Mouse (Mus musculus) cerebellum, adult 9-11 months (tissue): ENCODE measurements at regions not wholly inside any gene's neighbourhood (a gene's known extent, or its start where the extent isn't known, plus 50 kb on each side); places are given as distances from the start of the nearest gene placed in this dataset.
A peak's percentile ranks its signal among the peaks of the same experiment; 100 is the strongest.

ENCODE experiments used
- DNase-seq: peaks from one replicate; pipeline ENCODE4 v3.0.0; 2022

GRCm38 (mm10) chr5:128550736-128551135 is 49.9 kb upstream of the Fzd10 start:
- no peak for DNase-seq

- no peak for DNase-seq
Measured at GRCm38 (mm10) chr5:128549811-128550210, 50.8 kb upstream of the Fzd10 start.

- no peak for DNase-seq
Measured at GRCm38 (mm10) chr5:128542049-128542448, 58.6 kb upstream of the Fzd10 start.

- no peak for DNase-seq
Measured at GRCm38 (mm10) chr5:128538646-128539045, 62.0 kb upstream of the Fzd10 start.

- DNase-seq: no peak
Measured at GRCm38 (mm10) chr5:128537218-128537617, 63.4 kb upstream of the Fzd10 start.

- DNase-seq: no peak
Measured at GRCm38 (mm10) chr5:128536393-128536792, 64.3 kb upstream of the Fzd10 start.

- DNase-seq: no peak
Measured at GRCm38 (mm10) chr5:128527241-128527640, 73.4 kb upstream of the Fzd10 start.

GRCm38 (mm10) chr5:128526432-128526831 is 74.2 kb upstream of the Fzd10 start:
- no peak for DNase-seq

GRCm38 (mm10) chr5:128524377-128525280 is 76.0 kb upstream of the Fzd10 start:
- no peak for DNase-seq

GRCm38 (mm10) chr5:128522667-128523066 is 78.0 kb upstream of the Fzd10 start:
- no peak for DNase-seq

GRCm38 (mm10) chr5:128517336-128517735 is 83.3 kb upstream of the Fzd10 start:
- no peak for DNase-seq

- DNase-seq: no peak
Measured at GRCm38 (mm10) chr5:128515343-128515742, 82.5 kb upstream of the Tmem132d start.

- DNase-seq: peak; percentile 51
Measured at GRCm38 (mm10) chr5:128513261-128513660, 80.4 kb upstream of the Tmem132d start.

- DNase-seq: no peak
Measured at GRCm38 (mm10) chr5:128512606-128513005, 79.7 kb upstream of the Tmem132d start.

GRCm38 (mm10) chr5:128504502-128504901 is 71.6 kb upstream of the Tmem132d start:
- peak; percentile 6 for DNase-seq

GRCm38 (mm10) chr5:128499488-128499887 is 66.6 kb upstream of the Tmem132d start:
- no peak for DNase-seq

GRCm38 (mm10) chr5:128499033-128499432 is 66.2 kb upstream of the Tmem132d start:
- DNase-seq: no peak

- no peak for DNase-seq
Measured at GRCm38 (mm10) chr5:128492541-128492940, 59.7 kb upstream of the Tmem132d start.

- no peak for DNase-seq
Measured at GRCm38 (mm10) chr5:128491155-128491554, 58.3 kb upstream of the Tmem132d start.

- no peak for DNase-seq
Measured at GRCm38 (mm10) chr5:128488872-128489580, 56.1 kb upstream of the Tmem132d start.

GRCm38 (mm10) chr5:128487371-128487770 is 54.5 kb upstream of the Tmem132d start:
- no peak for DNase-seq

- no peak for DNase-seq
Measured at GRCm38 (mm10) chr5:128484116-128484515, 51.2 kb upstream of the Tmem132d start.

GRCm38 (mm10) chr5:128483441-128483810 is 50.5 kb upstream of the Tmem132d start:
- DNase-seq: no peak
